Mouse (Mus musculus) liver, adult 2 months (tissue): ENCODE data around the gene Gm49373.

Source experiments
- CTCF ChIP-seq: fragments of 200-500 bp; IDR thresholded peaks from 2 replicates; pipeline ENCODE4 v1.5.1; 2011; ENCODE audit warnings: low read depth, low read length, control low read depth
- POLR2A ChIP-seq: fragments of 200-500 bp; IDR thresholded peaks from 2 replicates; pipeline ENCODE4 v1.6.1; 2011; ENCODE audit warnings: low read length, control low read depth; ENCODE audit not compliant: insufficient read depth; ENCODE audit errors: extremely low read depth

DNA sequence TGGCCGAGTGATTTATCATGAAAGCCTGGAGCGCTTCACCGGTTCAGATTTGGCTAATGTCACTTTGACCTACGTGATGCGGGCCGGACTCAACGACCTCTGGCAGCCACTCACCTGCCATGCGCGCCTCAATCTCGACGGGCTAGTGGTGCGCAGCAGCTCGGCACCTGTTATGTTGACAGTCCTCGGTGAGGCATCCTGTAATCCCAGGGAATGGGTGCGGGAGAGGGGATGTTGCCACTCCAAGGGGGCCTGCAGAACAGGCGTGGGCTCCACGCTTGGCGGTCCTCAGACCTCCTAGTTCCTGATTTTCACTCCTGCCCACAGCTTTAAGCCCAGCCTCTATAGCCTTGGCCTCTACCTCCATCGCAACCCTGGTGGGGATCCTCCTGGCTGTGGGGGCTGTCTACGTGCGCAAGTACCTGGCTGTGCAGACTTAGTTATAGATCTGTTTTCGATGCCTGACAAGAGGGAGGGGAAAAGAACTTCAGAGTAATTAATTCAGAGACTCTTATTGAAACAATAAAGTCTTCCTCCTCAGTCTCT is 42.8 kb downstream of the Gm49373 start:
- TF ChIP-seq POLR2A, result no peak
- no peak for TF ChIP-seq CTCF
